Mouse (Mus musculus) hindbrain, embryonic 16.5 days (tissue): ENCODE data around the gene Cldn10. TPM values are rescaled to one million over a fixed set of nuclear protein-coding genes. Genes with fewer than 3 reads are reported as not detected.

Experiments used
- ATAC-seq: fragments of 200-750 bp; cut with Nextera tagmentation; 2 replicates; pipeline ENCODE4 v1.8.0; 2017; ENCODE audit warnings: moderate TSS enrichment, moderate library complexity
- H3K27ac ChIP-seq: fragments of 300-500 bp; sonication (generic); 2 replicates; pipeline ENCODE4 v1.5.1; 2014; ENCODE audit warnings: low read depth, mild to moderate bottlenecking, control low read depth, low read length, moderate library complexity
- H3K27me3 ChIP-seq: fragments of 300-500 bp; sonication (generic); replicated peaks from 2 replicates; pipeline ENCODE4 v1.6.1; 2014; ENCODE audit warnings: low read length; ENCODE audit not compliant: control insufficient read depth, insufficient read depth
- H3K36me3 ChIP-seq: fragments of 300-500 bp; sonication (generic); 2 replicates; pipeline ENCODE4 v1.6.1; 2014; ENCODE audit warnings: mild to moderate bottlenecking, low read length, moderate library complexity, mixed read lengths; ENCODE audit not compliant: control insufficient read depth, insufficient read depth
- H3K4me1 ChIP-seq: fragments of 300-500 bp; sonication (generic); 2 replicates; pipeline ENCODE4 v1.6.1; 2014; ENCODE audit warnings: low read depth, low read length; ENCODE audit not compliant: control insufficient read depth, insufficient read depth
- H3K4me2 ChIP-seq: fragments of 300-500 bp; sonication (generic); 2 replicates; pipeline ENCODE4 v1.6.1; 2014; ENCODE audit warnings: mild to moderate bottlenecking, low read length, control low read depth, moderate library complexity
- H3K4me3 ChIP-seq: fragments of 300-500 bp; sonication (generic); 2 replicates; pipeline ENCODE4 v1.5.1; 2014; ENCODE audit warnings: mild to moderate bottlenecking, low read length, control low read depth, moderate library complexity
- H3K9ac ChIP-seq: fragments of 300-500 bp; sonication (generic); 2 replicates; pipeline ENCODE4 v1.6.1; 2014; ENCODE audit warnings: low read depth, mild to moderate bottlenecking, control low read depth, low read length, moderate library complexity
- H3K9me3 ChIP-seq: fragments of 300-500 bp; sonication (generic); 2 replicates; pipeline ENCODE4 v1.6.1; 2014; ENCODE audit warnings: mild to moderate bottlenecking, low read length, moderate library complexity; ENCODE audit not compliant: control insufficient read depth
- WGBS: fragments of 180-500 bp; shearing (Covaris S2); extraction: QIAGEN DNeasy Blood & Tissue Kit; methylation state at CpG from one replicate; pipeline ENCODE4 v1.1.7; 2014; 5-methylcytosine and 5-hydroxymethylcytosine counted together
- polyA plus RNA-seq: library from polyadenylated mRNA; unstranded; fragments of >200 nt; fragmentation: Nextera tagmentation; extraction: Ambion mirVana; gene quantifications from 2 replicates; pipeline ENCODE4 v1.2.1, GENCODE M21; 2015

Cldn10 gene
- polyA plus RNA-seq, 1 experiment from 2014 or later: 9.2 TPM

- no peaks in the 10 kb centered on the region for H3K9me3 ChIP-seq
Measured at GRCm38 (mm10) chr14:118878346-118878910, 90.7 kb downstream of the Cldn10 start.

GRCm38 (mm10) chr14:118880696-118881095, 93.0 kb downstream of the Cldn10 start:
- Histone ChIP-seq H3K9ac (no peak overlapping the region), H3K4me2 (no peak overlapping the region), H3K36me3 (peaks cover 44% of the 10 kb centered on the region), H3K27me3 (no peaks in the 10 kb centered on the region), H3K9me3 (no peaks in the 10 kb centered on the region), H3K4me1 (no peaks in the 10 kb centered on the region), H3K27ac (no peak overlapping the region), H3K4me3 (no peak overlapping the region)
- 80% methylated on average over 10 of the region's 10 CpGs for WGBS
- ATAC-seq: no peak

More at GRCm38 (mm10) chr14:118878346-118878910, 90.7 kb downstream of the Cldn10 start:
- no peak overlapping the region for H3K9ac ChIP-seq
- no peaks in the 10 kb centered on the region for H3K4me1 ChIP-seq
- H3K4me3 ChIP-seq: no peak overlapping the region
- no peak for ATAC-seq
- 86% methylated on average over 11 of the region's 11 CpGs for WGBS
- peaks cover 45% of the 10 kb centered on the region for H3K36me3 ChIP-seq
- no peak overlapping the region for H3K4me2 ChIP-seq
- no peak overlapping the region for H3K27ac ChIP-seq
- no peaks in the 10 kb centered on the region for H3K27me3 ChIP-seq

GRCm38 (mm10) chr14:118883344-118884249, 95.9 kb downstream of the Cldn10 start:
- peaks cover 41% of the 10 kb centered on the region for H3K36me3 ChIP-seq
- H3K27me3 ChIP-seq: no peaks in the 10 kb centered on the region
- 84% methylated on average over 18 of the region's 18 CpGs for WGBS
- ATAC-seq: no peak
- H3K27ac ChIP-seq: no peak overlapping the region
- no peak overlapping the region for H3K9ac ChIP-seq
- H3K4me1 ChIP-seq: no peaks in the 10 kb centered on the region
- H3K9me3 ChIP-seq: no peaks in the 10 kb centered on the region
- no peak overlapping the region for H3K4me2 ChIP-seq
- H3K4me3 ChIP-seq: no peak overlapping the region

GRCm38 (mm10) chr14:118884250-118884556, 96.5 kb downstream of the Cldn10 start:
- no peak overlapping the region for H3K27ac ChIP-seq
- WGBS: 80% methylated on average over 7 of the region's 7 CpGs
- H3K4me1 ChIP-seq: no peaks in the 10 kb centered on the region
- H3K9me3 ChIP-seq: no peaks in the 10 kb centered on the region
- H3K4me2 ChIP-seq: no peak overlapping the region
- no peak overlapping the region for H3K9ac ChIP-seq
- 0 out of 2 replicates have a peak, but pooled peaks have one; percentile 14 for ATAC-seq
- H3K27me3 ChIP-seq: no peaks in the 10 kb centered on the region
- no peak overlapping the region for H3K4me3 ChIP-seq
- peaks cover 39% of the 10 kb centered on the region for H3K36me3 ChIP-seq

- H3K27ac ChIP-seq: no peak overlapping the region
- H3K4me3 ChIP-seq: no peak overlapping the region
- no peaks in the 10 kb centered on the region for H3K27me3 ChIP-seq
- ATAC-seq: no peak
- WGBS: 90% methylated on average over 4 of the region's 4 CpGs
- H3K4me1 ChIP-seq: no peaks in the 10 kb centered on the region
- no peaks in the 10 kb centered on the region for H3K9me3 ChIP-seq
- peaks cover 33% of the 10 kb centered on the region for H3K36me3 ChIP-seq
- no peak overlapping the region for H3K4me2 ChIP-seq
- H3K9ac ChIP-seq: no peak overlapping the region
Measured at GRCm38 (mm10) chr14:118890101-118890500, 102.4 kb downstream of the Cldn10 start.

GRCm38 (mm10) chr14:118895228-118895627, 107.5 kb downstream of the Cldn10 start:
- H3K4me3 ChIP-seq: no peak overlapping the region
- H3K36me3 ChIP-seq: peaks cover 36% of the 10 kb centered on the region
- no peaks in the 10 kb centered on the region for H3K27me3 ChIP-seq
- no peaks in the 10 kb centered on the region for H3K4me1 ChIP-seq
- H3K9ac ChIP-seq: no peak overlapping the region
- no peaks in the 10 kb centered on the region for H3K9me3 ChIP-seq
- ATAC-seq: no peak
- no peak overlapping the region for H3K27ac ChIP-seq
- WGBS: 92% methylated on average over 7 of the region's 7 CpGs
- no peak overlapping the region for H3K4me2 ChIP-seq

- ATAC-seq: no peak
- Histone ChIP-seq H3K36me3 (peaks cover 39% of the 10 kb centered on the region), H3K27ac (no peak overlapping the region), H3K27me3 (no peaks in the 10 kb centered on the region), H3K4me2 (no peak overlapping the region), H3K9me3 (no peaks in the 10 kb centered on the region), H3K9ac (no peak overlapping the region), H3K4me3 (no peak overlapping the region), H3K4me1 (no peaks in the 10 kb centered on the region)
- WGBS: 96% methylated on average over 10 of the region's 10 CpGs
Measured at GRCm38 (mm10) chr14:118895655-118896054, 107.9 kb downstream of the Cldn10 start.

- Histone ChIP-seq H3K27ac (no peak overlapping the region), H3K4me2 (no peak overlapping the region), H3K4me1 (no peaks in the 10 kb centered on the region; the same call in 1 of the 2 replicates), H3K27me3 (no peaks in the 10 kb centered on the region), H3K36me3 (peaks cover 50% of the 10 kb centered on the region), H3K4me3 (no peak overlapping the region), H3K9me3 (no peaks in the 10 kb centered on the region), H3K9ac (no peak overlapping the region)
- 85% methylated on average over 11 of the region's 11 CpGs for WGBS
- ATAC-seq: no peak
Measured at GRCm38 (mm10) chr14:118899940-118900339, 112.2 kb downstream of the Cldn10 start.

- Histone ChIP-seq H3K4me3 (no peak overlapping the region), H3K9ac (no peak overlapping the region), H3K27ac (no peak overlapping the region), H3K4me1 (no peaks in the 10 kb centered on the region; the same call in 1 of the 2 replicates), H3K9me3 (no peaks in the 10 kb centered on the region), H3K36me3 (peaks cover 49% of the 10 kb centered on the region), H3K27me3 (no peaks in the 10 kb centered on the region), H3K4me2 (no peak overlapping the region)
- 100% methylated on average over 1 of the region's 1 CpGs for WGBS
- no peak for ATAC-seq
Measured at GRCm38 (mm10) chr14:118900911-118901310, 113.2 kb downstream of the Cldn10 start.
